Mouse (Mus musculus): ENCODE results near the gene Ube2l6. TPM values are rescaled to one million over a fixed set of nuclear protein-coding genes. Genes with fewer than 3 reads are reported as not detected.

Ube2l6 gene
- polyA plus RNA-seq, 1 experiment from 2014 or later, result 33.3 TPM

- H3K27me3 ChIP-seq (replicated peaks; ENCODE audit: control insufficient read depth, insufficient read depth, low read length), result no peaks in the 10 kb centered on the region
- no peak overlapping the region for H3K4me2 ChIP-seq (ENCODE audit: low read length)
- 0 out of 2 replicates have a peak, but pooled peaks cover 10% of the 10 kb centered on the region for H3K36me3 ChIP-seq (ENCODE audit: control insufficient read depth, insufficient read depth, low read length)
- no peak overlapping the region for H3K9ac ChIP-seq (ENCODE audit: low read length)
- no peaks in the 10 kb centered on the region for H3K9me3 ChIP-seq (ENCODE audit: control insufficient read depth, low read length)
- ATAC-seq (replicated peaks; ENCODE audit: low FRiP score, low TSS enrichment, low read depth) (no peak), DNase-seq (ENCODE audit: low spot score) (no peak)
- no peaks in the 10 kb centered on the region for H3K4me1 ChIP-seq (replicated peaks; ENCODE audit: control insufficient read depth, insufficient read depth, low read length)
- 62% methylated on average over 4 of the region's 4 CpGs for WGBS
- H3K4me3 ChIP-seq (ENCODE audit: low read depth, low read length), result no peak overlapping the region
- H3K27ac ChIP-seq (ENCODE audit: low read depth), result no peak overlapping the region
Observed at GRCm38 (mm10) chr2:84762295-84762694, 36.3 kb upstream of the Ube2l6 start.

GRCm38 (mm10) chr2:84762818-84763217 is 35.8 kb upstream of the Ube2l6 start:
- WGBS, result 83% methylated on average over 1 of the region's 1 CpGs
- DNase-seq (ENCODE audit: low spot score) (no peak), ATAC-seq (replicated peaks; ENCODE audit: low FRiP score, low TSS enrichment, low read depth) (no peak)

GRCm38 (mm10) chr2:84770501-84770900 is 28.1 kb upstream of the Ube2l6 start:
- no peaks in the 10 kb centered on the region for H3K27me3 ChIP-seq (replicated peaks; ENCODE audit: control insufficient read depth, insufficient read depth, low read length)
- no peak overlapping the region for H3K4me2 ChIP-seq (ENCODE audit: low read length)
- WGBS, result 80% methylated on average over 6 of the region's 6 CpGs
- no peaks in the 10 kb centered on the region for H3K9me3 ChIP-seq (ENCODE audit: control insufficient read depth, low read length)
- H3K4me3 ChIP-seq (ENCODE audit: low read depth, low read length), result no peak overlapping the region
- 0 out of 2 replicates have a peak, but pooled peaks cover 13% of the 10 kb centered on the region for H3K36me3 ChIP-seq (ENCODE audit: control insufficient read depth, insufficient read depth, low read length)
- H3K27ac ChIP-seq (ENCODE audit: low read depth), result no peak overlapping the region
- DNase-seq (ENCODE audit: low spot score) (no peak), ATAC-seq (replicated peaks; ENCODE audit: low FRiP score, low TSS enrichment, low read depth) (no peak)
- peaks cover 13% of the 10 kb centered on the region for H3K4me1 ChIP-seq (replicated peaks; ENCODE audit: control insufficient read depth, insufficient read depth, low read length)
- no peak overlapping the region for H3K9ac ChIP-seq (ENCODE audit: low read length)

More at GRCm38 (mm10) chr2:84762818-84763217, 35.8 kb upstream of the Ube2l6 start:
- Histone ChIP-seq H3K4me1 (replicated peaks; ENCODE audit: control insufficient read depth, insufficient read depth, low read length) (no peaks in the 10 kb centered on the region), H3K27ac (ENCODE audit: low read depth) (no peak overlapping the region), H3K9ac (ENCODE audit: low read length) (no peak overlapping the region), H3K9me3 (ENCODE audit: control insufficient read depth, low read length) (no peaks in the 10 kb centered on the region), H3K4me2 (ENCODE audit: low read length) (no peak overlapping the region), H3K36me3 (ENCODE audit: control insufficient read depth, insufficient read depth, low read length) (0 out of 2 replicates have a peak, but pooled peaks cover 10% of the 10 kb centered on the region), H3K27me3 (replicated peaks; ENCODE audit: control insufficient read depth, insufficient read depth, low read length) (no peaks in the 10 kb centered on the region), H3K4me3 (ENCODE audit: low read depth, low read length) (no peak overlapping the region)

GRCm38 (mm10) chr2:84772454-84772853 is 26.2 kb upstream of the Ube2l6 start:
- Histone ChIP-seq H3K9me3 (ENCODE audit: control insufficient read depth, low read length) (no peaks in the 10 kb centered on the region), H3K4me2 (ENCODE audit: low read length) (no peak overlapping the region), H3K9ac (ENCODE audit: low read length) (no peak overlapping the region), H3K36me3 (ENCODE audit: control insufficient read depth, insufficient read depth, low read length) (0 out of 2 replicates have a peak, but pooled peaks cover 7% of the 10 kb centered on the region), H3K4me1 (replicated peaks; ENCODE audit: control insufficient read depth, insufficient read depth, low read length) (peaks cover 13% of the 10 kb centered on the region), H3K27ac (ENCODE audit: low read depth) (no peak overlapping the region), H3K27me3 (replicated peaks; ENCODE audit: control insufficient read depth, insufficient read depth, low read length) (no peaks in the 10 kb centered on the region), H3K4me3 (ENCODE audit: low read depth, low read length) (no peak overlapping the region)
- WGBS, result 90% methylated on average over 4 of the region's 4 CpGs
- no peak for DNase-seq (ENCODE audit: low spot score)
- no peak for ATAC-seq (replicated peaks; ENCODE audit: low FRiP score, low TSS enrichment, low read depth)

GRCm38 (mm10) chr2:84773195-84773594 is 25.4 kb upstream of the Ube2l6 start:
- no peaks in the 10 kb centered on the region for H3K27me3 ChIP-seq (replicated peaks; ENCODE audit: control insufficient read depth, insufficient read depth, low read length)
- DNase-seq (ENCODE audit: low spot score) (no peak), ATAC-seq (replicated peaks; ENCODE audit: low FRiP score, low TSS enrichment, low read depth) (no peak)
- H3K9me3 ChIP-seq (ENCODE audit: control insufficient read depth, low read length), result no peaks in the 10 kb centered on the region
- peaks cover 13% of the 10 kb centered on the region for H3K4me1 ChIP-seq (replicated peaks; ENCODE audit: control insufficient read depth, insufficient read depth, low read length)
- H3K4me3 ChIP-seq (ENCODE audit: low read depth, low read length), result no peak overlapping the region
- H3K27ac ChIP-seq (ENCODE audit: low read depth), result no peak overlapping the region
- WGBS, result 75% methylated on average over 5 of the region's 5 CpGs
- no peak overlapping the region for H3K9ac ChIP-seq (ENCODE audit: low read length)
- 0 out of 2 replicates have a peak, but pooled peaks cover 7% of the 10 kb centered on the region for H3K36me3 ChIP-seq (ENCODE audit: control insufficient read depth, insufficient read depth, low read length)
- no peak overlapping the region for H3K4me2 ChIP-seq (ENCODE audit: low read length)

GRCm38 (mm10) chr2:84774751-84775150 is 23.9 kb upstream of the Ube2l6 start:
- H3K4me2 ChIP-seq (ENCODE audit: low read length), result peak overlapping the region; percentile 58
- peak overlapping the region; percentile 28 for H3K4me3 ChIP-seq (ENCODE audit: low read depth, low read length)
- H3K27ac ChIP-seq (ENCODE audit: low read depth), result peak overlapping the region; percentile 73
- H3K9ac ChIP-seq (ENCODE audit: low read length), result peak overlapping the region; percentile 35
- no peaks in the 10 kb centered on the region for H3K9me3 ChIP-seq (ENCODE audit: control insufficient read depth, low read length)
- DNase-seq (ENCODE audit: low spot score) (peak; percentile 74), ATAC-seq (replicated peaks; ENCODE audit: low FRiP score, low TSS enrichment, low read depth) (peak; percentile 90)
- no peaks in the 10 kb centered on the region for H3K36me3 ChIP-seq (ENCODE audit: control insufficient read depth, insufficient read depth, low read length)
- 3% methylated on average over 15 of the region's 15 CpGs for WGBS
- peaks cover 13% of the 10 kb centered on the region for H3K4me1 ChIP-seq (replicated peaks; ENCODE audit: control insufficient read depth, insufficient read depth, low read length)
- H3K27me3 ChIP-seq (replicated peaks; ENCODE audit: control insufficient read depth, insufficient read depth, low read length), result no peaks in the 10 kb centered on the region

GRCm38 (mm10) chr2:84775241-84775640 is 23.4 kb upstream of the Ube2l6 start, which contains the start of gene Serping1:
Gene Serping1, minus strand, starts transcription at chr2:84775444.
- DNase-seq (ENCODE audit: low spot score), result no peak
- 40% methylated on average over 9 of the region's 9 CpGs for WGBS
- peaks cover 13% of the 10 kb centered on the region for H3K4me1 ChIP-seq (replicated peaks; ENCODE audit: control insufficient read depth, insufficient read depth, low read length)
- peak; percentile 53; the same call in 1 of the 2 replicates for ATAC-seq (replicated peaks; ENCODE audit: low FRiP score, low TSS enrichment, low read depth)
- H3K4me3 ChIP-seq (ENCODE audit: low read depth, low read length), result peak within 1 kb of the TSS; percentile 28
- H3K9me3 ChIP-seq (ENCODE audit: control insufficient read depth, low read length), result no peaks in the 10 kb centered on the region
- no peaks in the 10 kb centered on the region for H3K36me3 ChIP-seq (ENCODE audit: control insufficient read depth, insufficient read depth, low read length)
- peak within 1 kb of the TSS; percentile 73 for H3K27ac ChIP-seq (ENCODE audit: low read depth)
- H3K9ac ChIP-seq (ENCODE audit: low read length), result peak within 1 kb of the TSS; percentile 35
- peak within 1 kb of the TSS; percentile 58 for H3K4me2 ChIP-seq (ENCODE audit: low read length)
- no peaks in the 10 kb centered on the region for H3K27me3 ChIP-seq (replicated peaks; ENCODE audit: control insufficient read depth, insufficient read depth, low read length)

- no peaks in the 10 kb centered on the region for H3K27me3 ChIP-seq (replicated peaks; ENCODE audit: control insufficient read depth, insufficient read depth, low read length)
- no peak overlapping the region for H3K9ac ChIP-seq (ENCODE audit: low read length)
- peaks cover 13% of the 10 kb centered on the region for H3K4me1 ChIP-seq (replicated peaks; ENCODE audit: control insufficient read depth, insufficient read depth, low read length)
- DNase-seq (ENCODE audit: low spot score) (no peak), ATAC-seq (replicated peaks; ENCODE audit: low FRiP score, low TSS enrichment, low read depth) (no peak)
- H3K4me3 ChIP-seq (ENCODE audit: low read depth, low read length), result no peak overlapping the region
- H3K4me2 ChIP-seq (ENCODE audit: low read length), result no peak overlapping the region
- H3K9me3 ChIP-seq (ENCODE audit: control insufficient read depth, low read length), result no peaks in the 10 kb centered on the region
- H3K27ac ChIP-seq (ENCODE audit: low read depth), result no peak overlapping the region
- 81% methylated on average over 6 of the region's 6 CpGs for WGBS
- H3K36me3 ChIP-seq (ENCODE audit: control insufficient read depth, insufficient read depth, low read length), result no peaks in the 10 kb centered on the region
Observed at GRCm38 (mm10) chr2:84775665-84776064, 23.0 kb upstream of the Ube2l6 start.

- Histone ChIP-seq H3K4me2 (ENCODE audit: low read length) (no peak overlapping the region), H3K9ac (ENCODE audit: low read length) (no peak overlapping the region), H3K4me1 (replicated peaks; ENCODE audit: control insufficient read depth, insufficient read depth, low read length) (peaks cover 13% of the 10 kb centered on the region), H3K27me3 (replicated peaks; ENCODE audit: control insufficient read depth, insufficient read depth, low read length) (no peaks in the 10 kb centered on the region), H3K4me3 (ENCODE audit: low read depth, low read length) (no peak overlapping the region), H3K9me3 (ENCODE audit: control insufficient read depth, low read length) (no peaks in the 10 kb centered on the region), H3K36me3 (ENCODE audit: control insufficient read depth, insufficient read depth, low read length) (no peaks in the 10 kb centered on the region), H3K27ac (ENCODE audit: low read depth) (no peak overlapping the region)
- no peak for DNase-seq (ENCODE audit: low spot score)
- no peak for ATAC-seq (replicated peaks; ENCODE audit: low FRiP score, low TSS enrichment, low read depth)
- WGBS, result 54% methylated on average over 3 of the region's 3 CpGs
Observed at GRCm38 (mm10) chr2:84777706-84778105, 20.9 kb upstream of the Ube2l6 start.

Measured in intestine, embryonic 14.5 days (tissue).